Mouse (Mus musculus): ENCODE measurements at regions not wholly inside any gene's neighbourhood (a gene's known extent, or its start where the extent isn't known, plus 50 kb on each side); places are given as distances from the start of the nearest gene placed in this dataset.

GRCm38 (mm10) chr2:115090430-115091175 is 435.8 kb upstream of the Dph6 start:
- intact Hi-C loops (cut with DNase I): no loop called here
- DNase-seq: no peak

GRCm38 (mm10) chr2:115095351-115095750 is 440.6 kb upstream of the Dph6 start:
- DNase-seq: no peak
- intact Hi-C loops (cut with DNase I): no loop called here

- intact Hi-C loops (cut with DNase I): no loop called here
Measured at GRCm38 (mm10) chr2:115101501-115101900, 446.7 kb upstream of the Dph6 start.

GRCm38 (mm10) chr2:115119429-115120205 is 461.9 kb upstream of the BC052040 start:
- intact Hi-C loops (cut with DNase I): no loop called here
- DNase-seq: no peak

More at GRCm38 (mm10) chr2:115101501-115101900, 446.7 kb upstream of the Dph6 start:
- DNase-seq: no peak

GRCm38 (mm10) chr2:115120206-115120503 is 461.4 kb upstream of the BC052040 start:
- intact Hi-C loops (cut with DNase I): no loop called here
- DNase-seq: no peak

GRCm38 (mm10) chr2:115126625-115127369 is 454.7 kb upstream of the BC052040 start:
- DNase-seq: no peak
- intact Hi-C loops (cut with DNase I): no loop called here

GRCm38 (mm10) chr2:115131746-115132145 is 449.8 kb upstream of the BC052040 start:
- intact Hi-C loops (cut with DNase I): no loop called here
- no peak for DNase-seq

GRCm38 (mm10) chr2:115132165-115132592 is 449.3 kb upstream of the BC052040 start:
- intact Hi-C loops (cut with DNase I): no loop called here
- no peak for DNase-seq

GRCm38 (mm10) chr2:115141416-115141815 is 440.1 kb upstream of the BC052040 start:
- intact Hi-C loops (cut with DNase I): no loop called here
- DNase-seq: no peak

GRCm38 (mm10) chr2:115172111-115172510 is 409.4 kb upstream of the BC052040 start:
- intact Hi-C loops (cut with DNase I): no loop called here

GRCm38 (mm10) chr2:115177076-115177475 is 404.4 kb upstream of the BC052040 start:
- no peak for DNase-seq
- intact Hi-C loops (cut with DNase I): no loop called here

More at GRCm38 (mm10) chr2:115172111-115172510, 409.4 kb upstream of the BC052040 start:
- DNase-seq: no peak

GRCm38 (mm10) chr2:115177896-115178295 is 403.6 kb upstream of the BC052040 start:
- intact Hi-C loops (cut with DNase I): no loop called here
- DNase-seq: no peak

- intact Hi-C loops (cut with DNase I): no loop called here
- no peak for DNase-seq
Measured at GRCm38 (mm10) chr2:115211191-115211590, 370.3 kb upstream of the BC052040 start.

- peak in 1 of 2 experiments; percentile 5 for DNase-seq
- intact Hi-C loops (cut with DNase I): no loop called here
Measured at GRCm38 (mm10) chr2:115213181-115213970, 368.1 kb upstream of the BC052040 start.

GRCm38 (mm10) chr2:115214292-115214691 is 367.2 kb upstream of the BC052040 start:
- DNase-seq: no peak
- intact Hi-C loops (cut with DNase I): no loop called here

- no peak for DNase-seq
- intact Hi-C loops (cut with DNase I): no loop called here
Measured at GRCm38 (mm10) chr2:115230041-115230440, 351.5 kb upstream of the BC052040 start.

- intact Hi-C loops (cut with DNase I): no loop called here
- DNase-seq: no peak
Measured at GRCm38 (mm10) chr2:115247673-115248072, 333.8 kb upstream of the BC052040 start.

- no peak for DNase-seq
- intact Hi-C loops (cut with DNase I): no loop called here
Measured at GRCm38 (mm10) chr2:115250019-115250807, 331.3 kb upstream of the BC052040 start.

- intact Hi-C loops (cut with DNase I): no loop called here
- DNase-seq: no peak
Measured at GRCm38 (mm10) chr2:115257391-115257790, 324.1 kb upstream of the BC052040 start.

GRCm38 (mm10) chr2:115268247-115268646 is 313.3 kb upstream of the BC052040 start:
- no peak for DNase-seq
- intact Hi-C loops (cut with DNase I): no loop called here
